Mouse (Mus musculus): Measurements from ENCODE around the gene Ubqln3. TPM values are rescaled to one million over a fixed set of nuclear protein-coding genes. Genes with fewer than 3 reads are reported as not detected.

The Ubqln3 gene
- 0.21 TPM in 1 of 3 replicates, not detected in the others for total RNA-seq (2017)

GRCm38 (mm10) chr7:104143179-104143578, at the start of gene Ubqln3:
Ubqln3 (minus strand) TSS chr7:104143279.
- no peak for ATAC-seq (replicated peaks; ENCODE audit: insufficient number of reproducible peaks, low FRiP score, low TSS enrichment, poor library complexity, severe bottlenecking)

GRCm38 (mm10) chr7:104191275-104191674, 48.2 kb upstream of the Ubqln3 start:
- no peak for ATAC-seq (replicated peaks; ENCODE audit: insufficient number of reproducible peaks, low FRiP score, low TSS enrichment, poor library complexity, severe bottlenecking)

- no peak for ATAC-seq (replicated peaks; ENCODE audit: insufficient number of reproducible peaks, low FRiP score, low TSS enrichment, poor library complexity, severe bottlenecking)
Observed at GRCm38 (mm10) chr7:104183292-104183691, 40.2 kb upstream of the Ubqln3 start, which contains the start of gene Olfr648. Olfr648 (minus strand) TSS chr7:104183392.

GRCm38 (mm10) chr7:104179074-104179473, 36.0 kb upstream of the Ubqln3 start:
- ATAC-seq (replicated peaks; ENCODE audit: insufficient number of reproducible peaks, low FRiP score, low TSS enrichment, poor library complexity, severe bottlenecking): no peak

GRCm38 (mm10) chr7:104178422-104179054, 35.5 kb upstream of the Ubqln3 start:
- no peak for ATAC-seq (replicated peaks; ENCODE audit: insufficient number of reproducible peaks, low FRiP score, low TSS enrichment, poor library complexity, severe bottlenecking)

GRCm38 (mm10) chr7:104175085-104175484, 32.0 kb upstream of the Ubqln3 start:
- no peak for ATAC-seq (replicated peaks; ENCODE audit: insufficient number of reproducible peaks, low FRiP score, low TSS enrichment, poor library complexity, severe bottlenecking)

GRCm38 (mm10) chr7:104169634-104170204, 26.6 kb upstream of the Ubqln3 start:
- 0 out of 2 replicates have a peak, but pooled peaks have one; percentile 27 for ATAC-seq (replicated peaks; ENCODE audit: insufficient number of reproducible peaks, low FRiP score, low TSS enrichment, poor library complexity, severe bottlenecking)

- no peak for ATAC-seq (replicated peaks; ENCODE audit: insufficient number of reproducible peaks, low FRiP score, low TSS enrichment, poor library complexity, severe bottlenecking)
Observed at GRCm38 (mm10) chr7:104167105-104167504, 24.0 kb upstream of the Ubqln3 start.

- ATAC-seq (replicated peaks; ENCODE audit: insufficient number of reproducible peaks, low FRiP score, low TSS enrichment, poor library complexity, severe bottlenecking): no peak
Observed at GRCm38 (mm10) chr7:104150456-104150855, 7.4 kb upstream of the Ubqln3 start, which contains the start of gene Ubqlnl. Ubqlnl (minus strand) TSS chr7:104150556.

GRCm38 (mm10) chr7:104137305-104137704, 5.8 kb downstream of the Ubqln3 start, which contains the start of gene Olfr643:
Olfr643 (minus strand) TSS chr7:104137405.
- ATAC-seq (replicated peaks; ENCODE audit: insufficient number of reproducible peaks, low FRiP score, low TSS enrichment, poor library complexity, severe bottlenecking): no peak

- ATAC-seq (replicated peaks; ENCODE audit: insufficient number of reproducible peaks, low FRiP score, low TSS enrichment, poor library complexity, severe bottlenecking): no peak
Observed at GRCm38 (mm10) chr7:104129726-104130125, 13.4 kb downstream of the Ubqln3 start, which contains the start of gene Ubqln5. Ubqln5 (minus strand) TSS chr7:104129826.

GRCm38 (mm10) chr7:104104757-104104972, 38.4 kb downstream of the Ubqln3 start, which contains the start of gene Olfr646:
Olfr646 (plus strand) TSS chr7:104104873.
- ATAC-seq (replicated peaks; ENCODE audit: insufficient number of reproducible peaks, low FRiP score, low TSS enrichment, poor library complexity, severe bottlenecking): no peak

- no peak for ATAC-seq (replicated peaks; ENCODE audit: insufficient number of reproducible peaks, low FRiP score, low TSS enrichment, poor library complexity, severe bottlenecking)
Observed at GRCm38 (mm10) chr7:104103913-104104756, 38.9 kb downstream of the Ubqln3 start.

Other genes with a start within 250 kb of the Ubqln3 start
- gene Olfr64, start 248.8 kb downstream of the Ubqln3 start, total RNA-seq (2017): not detected in 3 replicates
- gene Olfr65, start 239.8 kb downstream of the Ubqln3 start, total RNA-seq (2017): not detected in 3 replicates
- not detected in 3 replicates for gene Olfr631, start 214.5 kb downstream of the Ubqln3 start, total RNA-seq (2017)
- not detected in 3 replicates for gene Olfr632, start 208.9 kb downstream of the Ubqln3 start, total RNA-seq (2017)
- gene Olfr633, start 198.8 kb downstream of the Ubqln3 start, total RNA-seq (2017): not detected in 3 replicates
- 0.11 TPM in 1 of 3 replicates, not detected in the others for gene Olfr635, start 172.1 kb downstream of the Ubqln3 start, total RNA-seq (2017)
- gene Olfr638, start 144.5 kb downstream of the Ubqln3 start, total RNA-seq (2017): not detected in 3 replicates
- not detected in 3 replicates for gene Olfr639, start 126.0 kb downstream of the Ubqln3 start, total RNA-seq (2017)
- not detected in 3 replicates for gene Olfr640, start 117.7 kb downstream of the Ubqln3 start, total RNA-seq (2017)
- gene Olfr641, start 107.8 kb downstream of the Ubqln3 start, total RNA-seq (2017): not detected in 3 replicates
- not detected in 3 replicates for gene Olfr642, start 90.6 kb downstream of the Ubqln3 start, total RNA-seq (2017)
- not detected in 3 replicates for gene 4930516K23Rik, start 81.8 kb downstream of the Ubqln3 start, total RNA-seq (2017)
- gene Olfr644, start 71.4 kb downstream of the Ubqln3 start, total RNA-seq (2017): not detected in 3 replicates
- not detected in 3 replicates for gene Olfr645, start 57.8 kb downstream of the Ubqln3 start, total RNA-seq (2017)
- not detected in 3 replicates for gene Olfr646, start 38.4 kb downstream of the Ubqln3 start, total RNA-seq (2017)
- not detected in 3 replicates for gene Ubqln5, start 13.5 kb downstream of the Ubqln3 start, total RNA-seq (2017)
- gene Olfr643, start 5.9 kb downstream of the Ubqln3 start, total RNA-seq (2017): not detected in 3 replicates
- gene Ubqlnl, start 7.3 kb upstream of the Ubqln3 start, total RNA-seq (2017): not detected in 3 replicates
- gene Olfm5, start 21.6 kb upstream of the Ubqln3 start, total RNA-seq (2017): not detected in 3 replicates
- not detected in 3 replicates for gene Olfr648, start 40.1 kb upstream of the Ubqln3 start, total RNA-seq (2017)
- not detected in 3 replicates for gene Olfr649, start 52.7 kb upstream of the Ubqln3 start, total RNA-seq (2017)
- gene Trim6, start 75.5 kb upstream of the Ubqln3 start, total RNA-seq (2017): 0.21 to 1.6 TPM in 2 of 3 replicates, not detected in the other
- 41.8 to 60.5 TPM (median 42.8 TPM) in 3 replicates for gene Trim34a, start 101.2 kb upstream of the Ubqln3 start, total RNA-seq (2017)
- 16.7 to 39.3 TPM (median 25.4 TPM) in 3 replicates for gene Trim5, start 144.8 kb upstream of the Ubqln3 start, total RNA-seq (2017)
- 151 to 341 TPM (median 152 TPM) in 3 replicates for gene Trim12a, start 172.2 kb upstream of the Ubqln3 start, total RNA-seq (2017)
- 1.6 to 6.2 TPM (median 1.8 TPM) in 3 replicates for gene Trim34b, start 186.2 kb upstream of the Ubqln3 start, total RNA-seq (2017)
- 38.3 to 79.6 TPM (median 51.5 TPM) in 3 replicates for gene Trim12c, start 210.1 kb upstream of the Ubqln3 start, total RNA-seq (2017)
- 23.5 to 27.5 TPM (median 27.2 TPM) in 3 replicates for gene Trim30b, start 226.6 kb upstream of the Ubqln3 start, total RNA-seq (2017)

All from monocyte, adult 5-6 weeks (primary cell).